Mouse (Mus musculus): ENCODE data around the gene Slc9a9.

DNA sequence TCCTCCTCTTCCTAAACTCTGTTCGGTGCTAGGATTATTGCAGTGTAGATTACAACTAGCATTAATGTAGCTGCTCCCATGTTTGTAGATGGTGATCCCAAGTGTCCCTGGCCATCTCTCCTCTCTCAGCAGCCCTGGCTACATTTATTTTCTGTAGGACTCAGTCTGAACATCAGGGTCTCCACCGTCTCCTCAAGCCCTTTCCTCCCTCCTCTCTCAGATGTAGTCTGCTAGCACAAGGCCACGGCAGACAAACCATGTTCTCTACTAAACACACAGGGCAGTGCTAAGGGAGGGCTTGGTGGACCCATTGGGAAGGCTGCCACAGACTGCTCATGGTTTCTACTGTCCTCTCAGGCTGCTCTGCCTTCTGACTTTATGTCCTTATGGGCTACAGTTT, 397.3 kb downstream of the Slc9a9 start:
- TF ChIP-seq GATA1 (IDR thresholded peaks at IDR 0.05; ENCODE audit: low read length), result no peak
- no peak for TF ChIP-seq TAL1 (IDR thresholded peaks at IDR 0.05; ENCODE audit: low read length)
